Mouse (Mus musculus) erythroblast, embryonic 14.5 days (primary cell): Measurements from ENCODE around the gene Rbfox2. TPM values are rescaled to one million over a fixed set of nuclear protein-coding genes. Genes with fewer than 3 reads are reported as not detected.
A peak's percentile ranks its signal among the peaks of the same experiment; 100 is the strongest.

Experiments
- H3K27me3 ChIP-seq: 2 replicates; pipeline ENCODE4 v1.6.1; 2012; ENCODE audit warnings: inconsistent platforms; ENCODE audit not compliant: control insufficient read depth
- H3K36me3 ChIP-seq: 2 replicates; pipeline ENCODE4 v1.6.1; 2012; ENCODE audit warnings: mild to moderate bottlenecking, inconsistent platforms; ENCODE audit not compliant: control insufficient read depth
- H3K4me1 ChIP-seq: 2 replicates; pipeline ENCODE4 v1.6.1; 2012; ENCODE audit warnings: inconsistent platforms; ENCODE audit not compliant: control insufficient read depth
- H3K4me3 ChIP-seq: replicated peaks from 2 replicates; pipeline ENCODE3; 2012; ENCODE audit warnings: moderate library complexity, mild to moderate bottlenecking, inconsistent platforms
- H3K9me3 ChIP-seq: 2 replicates; pipeline ENCODE4 v1.6.1; 2012; ENCODE audit warnings: low read length, inconsistent platforms, mixed read lengths; ENCODE audit not compliant: control insufficient read depth
- GATA1 ChIP-seq: IDR thresholded peaks from 2 replicates; pipeline ENCODE4 v1.6.1; 2012; ENCODE audit warnings: low read length, inconsistent platforms, mixed read lengths
- TAL1 ChIP-seq: IDR thresholded peaks from 3 replicates; pipeline ENCODE4 v1.6.1; 2012; ENCODE audit warnings: low read length, inconsistent platforms, mixed read lengths
- polyA plus RNA-seq: library from polyadenylated mRNA; stranded (reverse); fragments of >175 nt; gene quantifications from 2 replicates; pipeline ENCODE4 v1.2.3, GENCODE M21; 2012

Rbfox2 gene
- 0.11 TPM in 1 of 2 replicates, not detected in the other for polyA plus RNA-seq

DNA sequence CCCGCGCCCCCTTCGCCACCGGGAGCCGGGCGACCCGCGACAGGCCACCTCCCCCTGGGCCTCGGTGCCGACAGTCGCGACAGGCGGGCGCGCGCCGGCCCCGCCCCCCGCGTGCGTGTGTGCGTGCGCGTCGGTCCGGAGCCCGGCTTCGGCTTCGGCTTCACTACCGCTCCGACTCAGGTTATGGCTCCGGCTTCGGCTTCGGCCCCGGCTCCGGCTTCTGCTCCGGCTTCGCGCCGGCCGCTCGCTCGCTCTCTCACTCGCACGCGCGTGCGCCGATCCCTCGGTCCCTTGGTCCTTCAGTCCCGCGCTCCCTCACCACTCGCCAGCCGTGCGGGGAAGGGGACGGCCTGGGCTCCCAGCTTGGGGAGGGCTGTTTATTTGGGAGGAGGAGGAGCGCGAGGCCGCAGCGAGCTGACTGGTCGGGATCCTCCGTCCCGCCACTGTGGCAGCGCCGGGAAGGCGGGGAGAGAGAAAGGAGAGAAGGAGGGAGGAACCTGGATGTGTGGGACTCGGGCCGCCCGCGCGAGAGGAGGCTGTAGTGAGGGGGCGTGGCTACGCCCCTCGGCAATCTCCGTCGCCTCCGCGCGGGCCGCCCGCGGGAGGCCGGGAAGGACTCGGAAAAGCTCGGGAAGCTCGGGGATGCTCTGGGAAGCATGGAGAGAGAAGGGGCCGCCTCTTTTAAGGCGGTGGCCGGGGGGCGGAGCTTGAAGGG lies at the start of gene Rbfox2:
Rbfox2 (minus strand) TSS at position 458 of the 715 bp plus-strand sequence.
- no peaks in the 10 kb centered on the region for H3K36me3 ChIP-seq
- H3K9me3 ChIP-seq: no peaks in the 10 kb centered on the region; the same call in 1 of the 2 replicates
- H3K4me3 ChIP-seq: peak within 1 kb of the TSS; percentile 58
- peaks cover 59% of the 10 kb centered on the region for H3K27me3 ChIP-seq
- TF ChIP-seq GATA1 (no peak), TAL1 (no peak)
- peaks cover 12% of the 10 kb centered on the region for H3K4me1 ChIP-seq

GRCm38 (mm10) chr15:77356248-77356810 lies 49.5 kb upstream of the Rbfox2 start:
- peaks cover 6% of the 10 kb centered on the region for H3K27me3 ChIP-seq
- H3K4me3 ChIP-seq: no peak overlapping the region
- no peaks in the 10 kb centered on the region for H3K9me3 ChIP-seq
- TF ChIP-seq TAL1: no peak
- TF ChIP-seq GATA1: no peak
- H3K4me1 ChIP-seq: peaks cover 10% of the 10 kb centered on the region
- H3K36me3 ChIP-seq: no peaks in the 10 kb centered on the region

DNA sequence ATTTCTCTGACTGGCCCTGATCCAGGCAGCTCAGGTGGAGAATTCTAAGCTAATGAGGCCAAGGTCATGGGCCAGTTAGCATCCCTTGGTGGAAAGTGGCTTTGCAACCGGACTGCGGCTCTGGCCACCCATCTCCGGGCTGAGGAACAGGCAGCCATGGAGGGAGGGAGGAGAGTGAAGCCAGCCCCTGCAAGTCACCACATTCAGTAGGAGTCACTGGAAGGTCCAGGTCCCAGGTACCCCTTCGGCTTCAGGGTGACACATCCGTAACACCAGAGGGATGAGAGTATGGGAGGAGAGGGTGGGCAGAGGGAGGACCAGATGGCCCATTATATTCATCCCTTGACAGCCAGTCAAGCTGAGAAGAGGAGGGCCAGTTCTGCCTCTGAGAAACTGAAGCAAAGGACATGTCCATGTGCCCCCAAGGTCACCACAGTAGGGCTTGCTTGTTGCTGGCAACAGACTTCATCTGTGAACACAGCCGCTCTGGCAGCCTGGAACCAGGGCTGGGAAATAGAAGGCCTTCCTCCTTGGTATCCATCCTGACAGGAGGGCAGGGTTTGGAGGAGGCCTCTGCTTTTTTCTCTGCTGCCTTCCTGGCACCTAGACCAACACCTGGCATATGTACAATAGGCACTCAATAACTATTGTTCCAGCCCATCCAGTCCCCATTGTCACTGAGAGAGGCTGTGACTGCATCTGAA lies 48.2 kb upstream of the Rbfox2 start:
- Histone ChIP-seq H3K4me3 (no peak overlapping the region), H3K9me3 (no peaks in the 10 kb centered on the region)
- TF ChIP-seq TAL1 (no peak), GATA1 (no peak)

DNA sequence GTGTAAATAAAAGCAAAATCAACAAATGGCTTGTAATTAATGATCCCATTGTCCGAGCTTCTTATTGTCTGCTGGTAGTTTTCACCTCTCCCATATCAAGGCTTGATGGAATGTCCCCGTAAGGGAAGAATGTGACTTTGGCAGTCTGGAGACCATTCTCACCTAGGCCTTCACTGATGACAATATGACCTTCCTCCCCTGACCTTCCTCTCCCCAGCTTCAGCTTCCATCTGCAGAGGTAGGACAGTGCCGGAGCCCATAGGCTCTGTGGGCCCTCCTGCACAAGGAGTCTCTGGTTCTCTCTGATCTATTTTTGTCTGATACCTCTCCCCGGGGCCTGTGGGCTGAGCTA lies 47.7 kb upstream of the Rbfox2 start:
- TF ChIP-seq TAL1 (no peak), GATA1 (no peak)
- Histone ChIP-seq H3K27me3 (peaks cover 4% of the 10 kb centered on the region), H3K36me3 (no peaks in the 10 kb centered on the region), H3K4me3 (no peak overlapping the region), H3K4me1 (peaks cover 10% of the 10 kb centered on the region), H3K9me3 (no peaks in the 10 kb centered on the region)

More for the DNA sequence above, 48.2 kb upstream of the Rbfox2 start:
- Histone ChIP-seq H3K36me3 (no peaks in the 10 kb centered on the region), H3K27me3 (peaks cover 6% of the 10 kb centered on the region), H3K4me1 (peaks cover 10% of the 10 kb centered on the region)

DNA sequence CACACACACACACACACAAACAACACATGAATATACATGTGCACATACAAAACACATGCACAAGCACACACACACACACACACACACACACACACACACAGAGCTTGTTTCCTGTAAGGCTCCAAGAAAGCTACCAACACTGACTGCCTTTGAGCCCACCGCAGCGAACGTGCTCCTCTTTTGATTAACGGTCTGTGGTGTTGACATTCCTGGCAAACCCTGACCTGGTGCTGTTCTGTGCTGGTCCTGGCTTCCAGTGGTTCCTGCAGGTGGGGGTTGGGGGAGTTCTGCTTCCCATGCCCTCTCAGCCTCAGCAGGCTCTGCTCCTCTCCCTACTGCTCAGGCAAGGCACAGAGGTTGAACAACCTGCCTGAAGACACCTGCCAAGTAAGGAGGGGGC lies 47.0 kb upstream of the Rbfox2 start:
- peaks cover 3% of the 10 kb centered on the region for H3K27me3 ChIP-seq
- no peak overlapping the region for H3K4me3 ChIP-seq
- H3K4me1 ChIP-seq: peaks cover 10% of the 10 kb centered on the region
- no peak for TF ChIP-seq GATA1
- no peak for TF ChIP-seq TAL1
- no peaks in the 10 kb centered on the region for H3K9me3 ChIP-seq
- H3K36me3 ChIP-seq: no peaks in the 10 kb centered on the region

DNA sequence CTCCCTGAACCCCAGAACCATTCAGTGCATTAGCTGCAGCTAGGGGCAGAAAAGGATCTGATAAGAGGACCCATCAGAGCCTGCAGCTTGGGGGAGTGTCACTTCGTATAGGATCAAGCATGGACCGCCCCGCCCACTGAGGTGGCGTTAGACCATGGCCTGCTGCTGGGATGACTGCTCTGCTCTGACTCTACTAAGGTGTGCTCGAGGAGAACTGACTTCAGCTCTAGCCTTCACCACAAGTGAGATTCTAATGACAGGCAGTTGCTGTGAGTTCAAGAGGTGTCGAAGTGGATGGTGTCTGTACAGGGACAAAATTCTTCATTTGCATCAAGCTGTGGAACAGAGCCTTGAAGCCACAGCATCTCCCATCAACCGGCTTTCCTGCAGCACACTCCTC lies 46.1 kb upstream of the Rbfox2 start:
- peaks cover 3% of the 10 kb centered on the region for H3K4me1 ChIP-seq
- no peaks in the 10 kb centered on the region for H3K36me3 ChIP-seq
- H3K27me3 ChIP-seq: peaks cover 3% of the 10 kb centered on the region
- no peak for TF ChIP-seq GATA1
- TF ChIP-seq TAL1: no peak
- no peaks in the 10 kb centered on the region for H3K9me3 ChIP-seq
- H3K4me3 ChIP-seq: no peak overlapping the region

GRCm38 (mm10) chr15:77350117-77350516 lies 43.3 kb upstream of the Rbfox2 start:
- no peak for TF ChIP-seq GATA1
- TF ChIP-seq TAL1: no peak
- H3K4me3 ChIP-seq: no peak overlapping the region
- no peaks in the 10 kb centered on the region for H3K27me3 ChIP-seq
- no peaks in the 10 kb centered on the region for H3K36me3 ChIP-seq
- no peaks in the 10 kb centered on the region for H3K9me3 ChIP-seq
- H3K4me1 ChIP-seq: no peaks in the 10 kb centered on the region

- Histone ChIP-seq H3K4me1 (no peaks in the 10 kb centered on the region), H3K36me3 (no peaks in the 10 kb centered on the region), H3K27me3 (peaks cover 7% of the 10 kb centered on the region), H3K4me3 (no peak overlapping the region), H3K9me3 (no peaks in the 10 kb centered on the region)
- TF ChIP-seq GATA1: no peak
These were observed 41.3 kb upstream of the Rbfox2 start for GRCm38 (mm10) chr15:77348146-77348545.
